Mouse (Mus musculus) adrenal gland, postnatal 10 days (tissue): Measurements from ENCODE around the gene Vmn1r65. TPM values are rescaled to one million over a fixed set of nuclear protein-coding genes. Genes with fewer than 3 reads are reported as not detected.
"Not testable (repeated sequence)": the region's sequence is repeated elsewhere in the genome, so short reads cannot be mapped to it uniquely, and the experiment has no call there.

Source experiments
- DNase-seq: peaks from one replicate; pipeline ENCODE4 v3.0.0; 2021; ENCODE audit warnings: mixed read lengths
- long read RNA-seq, 2 experiments: library from polyadenylated mRNA; stranded (forward); transcript quantifications; one replicate each; pipeline ENCODE4 v2.0.0; 2021
- total RNA-seq, 2 experiments: library from RNA; stranded (reverse); gene quantifications; 2 replicates each; pipeline ENCODE4 v1.2.3; 2021

The Vmn1r65 gene
- total RNA-seq: not detected
- long read RNA-seq, experiment 1: 0 reads
- long read RNA-seq, experiment 2: 0 reads

DNA sequence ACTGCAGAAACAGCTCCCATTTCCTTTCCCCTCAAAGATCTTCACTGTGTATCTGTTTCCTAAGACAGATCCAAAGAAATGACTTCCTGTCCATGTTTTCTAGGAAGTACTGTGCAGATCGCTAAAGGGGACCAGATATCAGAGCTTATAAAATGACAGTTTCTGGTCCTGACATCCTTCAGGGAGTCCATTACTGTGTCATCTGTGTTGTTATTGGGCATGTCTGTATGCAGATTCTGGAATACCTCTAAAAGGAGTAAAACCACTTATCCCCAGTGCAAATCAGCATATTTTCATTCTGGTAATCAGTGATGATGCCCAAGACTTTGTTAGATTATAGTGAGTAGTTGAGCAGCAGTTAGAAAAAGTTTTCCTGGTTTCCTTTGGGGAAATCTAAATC, at the start of gene Vmn1r65:
Gene Vmn1r65, minus strand, starts transcription at position 101 of the 400 bp plus-strand sequence.
- no peak for DNase-seq

DNA sequence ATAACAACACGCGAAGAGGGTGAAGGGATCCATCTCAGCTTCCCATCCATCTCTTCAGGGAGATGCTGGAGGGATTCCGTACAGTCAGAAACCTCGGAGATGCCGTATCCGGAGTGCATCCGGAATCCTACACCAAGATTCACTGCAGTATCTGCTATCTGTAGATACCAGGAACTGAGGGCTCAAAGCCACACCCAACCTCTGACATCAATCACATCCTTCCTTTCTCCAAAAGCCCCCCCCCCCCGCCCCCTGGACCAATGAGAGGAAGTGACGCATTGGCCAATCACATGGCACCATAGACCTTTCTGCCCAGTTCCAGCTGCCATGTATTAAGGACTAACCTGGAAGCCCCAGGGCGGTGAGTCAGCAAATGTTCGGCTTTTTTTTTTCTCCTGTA, 34.1 kb upstream of the Vmn1r65 start, which contains the start of gene Nlrp4c:
Gene Nlrp4c, plus strand, starts transcription at position 301 of the 400 bp plus-strand sequence.
- DNase-seq: no peak

DNA sequence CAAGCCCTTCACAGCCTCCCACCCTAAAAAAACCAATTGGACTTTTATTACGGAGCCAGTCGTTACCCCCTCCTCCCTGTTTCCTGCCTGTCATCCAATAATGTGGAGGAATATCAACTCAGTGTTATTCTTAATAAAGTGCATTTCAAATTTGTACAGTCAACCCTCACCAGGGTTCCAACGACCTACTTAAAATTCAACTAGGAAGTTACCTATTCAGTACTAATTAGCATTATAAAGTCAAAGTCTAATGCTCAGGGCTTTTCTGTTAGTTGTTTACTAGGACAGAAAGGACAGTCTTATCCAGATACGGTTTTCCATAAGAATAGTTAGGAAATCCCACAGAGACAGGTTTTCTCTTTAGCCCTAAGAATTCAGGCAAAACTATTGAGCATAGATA, 28.4 kb downstream of the Vmn1r65 start:
- DNase-seq: not testable (repeated sequence)

DNA sequence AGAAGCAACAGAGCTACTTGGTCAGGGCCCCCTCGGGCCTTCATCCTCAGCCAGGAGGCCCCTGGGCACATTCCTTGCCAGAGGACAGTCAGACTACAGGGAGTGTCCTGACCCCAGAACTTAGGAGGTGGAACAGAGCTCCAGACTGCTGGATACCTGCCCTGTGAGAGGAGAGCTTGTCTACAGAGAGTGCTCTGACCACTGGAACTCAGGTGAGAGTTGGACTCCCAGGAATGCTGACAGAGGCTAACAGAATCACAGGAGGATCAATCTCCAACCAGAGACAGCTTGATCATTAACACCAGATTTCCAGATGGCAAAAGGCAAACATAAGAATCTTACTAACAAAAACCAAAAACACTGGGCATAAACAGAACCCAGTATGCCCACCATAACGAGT, 38.3 kb downstream of the Vmn1r65 start:
- DNase-seq: not testable (repeated sequence)

Other genes starting within 250 kb of the Vmn1r65 start
- gene Vmn1r63, start 205.6 kb downstream of the Vmn1r65 start, total RNA-seq: not detected
- not detected for gene Vmn1r64, start 126.5 kb downstream of the Vmn1r65 start, total RNA-seq
- not detected for gene Nlrp4c, start 34.2 kb upstream of the Vmn1r65 start, total RNA-seq
- gene Zfp787, start 145.0 kb upstream of the Vmn1r65 start, total RNA-seq: 10 to 100 TPM; 46.2 to 61.5 TPM
- 10 to 100 TPM; 26.4 to 27.9 TPM for gene Zfp444, start 161.2 kb upstream of the Vmn1r65 start, total RNA-seq
- gene Galp, start 186.1 kb upstream of the Vmn1r65 start, total RNA-seq: not detected
- not detected for gene Zscan5b, start 211.3 kb upstream of the Vmn1r65 start, total RNA-seq
- gene Epp13, start 241.7 kb upstream of the Vmn1r65 start, total RNA-seq: not detected